8 mouse cellular contexts compared by ENCODE assay signal in the genomic region with DNA sequence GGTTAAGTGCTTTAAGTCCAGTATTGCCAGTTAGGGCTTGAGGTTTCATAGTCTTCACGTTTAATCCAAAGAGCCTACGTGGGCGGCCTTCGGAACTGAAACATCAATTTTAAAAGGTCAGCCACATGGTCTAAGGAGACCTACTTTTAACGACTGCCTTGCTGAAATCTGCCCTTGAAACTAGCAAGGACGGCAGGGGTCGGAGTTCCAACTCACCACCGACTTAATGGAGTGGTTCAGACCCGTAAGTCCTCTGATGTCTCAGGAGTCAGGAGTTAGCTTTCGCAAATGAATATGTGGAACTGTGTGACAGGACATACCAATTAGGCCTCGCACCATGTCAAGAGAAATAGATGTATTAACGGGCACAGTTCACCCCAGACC. TPM values are rescaled to one million over a fixed set of nuclear protein-coding genes. Genes with fewer than 3 reads are reported as not detected.
DNase-seq lines count a peak whose midpoint lies in the region; ATAC-seq and TF ChIP-seq lines count a peak whose summit lies in the region.

No protein-coding gene starts in this region.

- peaks cover 12% of the 10 kb centered on the region for H3K4me1 ChIP-seq in embryonic facial prominence, embryonic 12.5 days
- H3K4me1 ChIP-seq in intestine, postnatal 0 days (replicated peaks; ENCODE audit: control insufficient read depth, insufficient read depth, low read length), result 0 out of 2 replicates have a peak, but pooled peaks cover 4% of the 10 kb centered on the region
- H3K4me1 ChIP-seq in neural tube, embryonic 12.5 days, result peaks cover 15% of the 10 kb centered on the region

- no peak for TF ChIP-seq CTCF in layer of hippocampus, adult 2 months (conservative IDR thresholded peaks at IDR 0.05)
- TF ChIP-seq CTCF in intestine, postnatal 0 days (IDR thresholded peaks at IDR 0.05; ENCODE audit: low read depth), result no peak

- ATAC-seq in embryonic facial prominence, embryonic 12.5 days (ENCODE audit: insufficient number of reproducible peaks, insufficient read depth, low FRiP score, low TSS enrichment), result peak; percentile 50
- ATAC-seq in intestine, postnatal 0 days, result peak; percentile 9
- ATAC-seq in neural tube, embryonic 12.5 days (ENCODE audit: low FRiP score, low read depth), result no peak

- H3K9me3 ChIP-seq in embryonic facial prominence, embryonic 12.5 days, result no peaks in the 10 kb centered on the region
- no peaks in the 10 kb centered on the region for H3K9me3 ChIP-seq in intestine, postnatal 0 days (ENCODE audit: control insufficient read depth)
- H3K9me3 ChIP-seq in neural tube, embryonic 12.5 days, result no peaks in the 10 kb centered on the region

- no peaks in the 10 kb centered on the region for H3K27me3 ChIP-seq in embryonic facial prominence, embryonic 12.5 days
- no peaks in the 10 kb centered on the region for H3K27me3 ChIP-seq in intestine, postnatal 0 days (replicated peaks; ENCODE audit: control insufficient read depth, insufficient read depth, low read length)
- H3K27me3 ChIP-seq in neural tube, embryonic 12.5 days (replicated peaks), result no peaks in the 10 kb centered on the region

- peak overlapping the region; percentile 100 for H3K4me3 ChIP-seq in layer of hippocampus, adult 2 months
- peak overlapping the region; percentile 86 for H3K4me3 ChIP-seq in embryonic facial prominence, embryonic 12.5 days
- H3K4me3 ChIP-seq in intestine, postnatal 0 days (ENCODE audit: low read depth, low read length), result peak overlapping the region; percentile 84
- H3K4me3 ChIP-seq in neural tube, embryonic 12.5 days, result peak overlapping the region; percentile 80

- peaks cover 18% of the 10 kb centered on the region for H3K36me3 ChIP-seq in embryonic facial prominence, embryonic 12.5 days
- peaks cover 14% of the 10 kb centered on the region for H3K36me3 ChIP-seq in intestine, postnatal 0 days (ENCODE audit: control insufficient read depth, insufficient read depth)
- peaks cover 14% of the 10 kb centered on the region for H3K36me3 ChIP-seq in neural tube, embryonic 12.5 days

- WGBS in embryonic facial prominence, embryonic 12.5 days, result 7% methylated on average over 12 of the region's 12 CpGs
- WGBS in intestine, postnatal 0 days, result 2% methylated on average over 12 of the region's 12 CpGs
- 8% methylated on average over 12 of the region's 12 CpGs for WGBS in neural tube, embryonic 12.5 days

- peak overlapping the region; percentile 99 for H3K27ac ChIP-seq in layer of hippocampus, adult 2 months
- H3K27ac ChIP-seq in embryonic facial prominence, embryonic 12.5 days, result 0 out of 2 replicates have a peak overlapping the region, but pooled peaks have one; percentile 65
- peak overlapping the region; percentile 79 for H3K27ac ChIP-seq in intestine, postnatal 0 days (ENCODE audit: low read depth, low read length)
- H3K27ac ChIP-seq in neural tube, embryonic 12.5 days, result no peak overlapping the region

- peak overlapping the region; percentile 83 for H3K9ac ChIP-seq in embryonic facial prominence, embryonic 12.5 days
- H3K9ac ChIP-seq in intestine, postnatal 0 days (ENCODE audit: low read depth, low read length), result peak overlapping the region; percentile 82
- H3K9ac ChIP-seq in neural tube, embryonic 12.5 days, result peak overlapping the region; percentile 74

- no peak for DNase-seq in layer of hippocampus, adult 2 months (ENCODE audit: low spot score in 2 of 2)
- DNase-seq in layer of hippocampus, adult 8-10 months (ENCODE audit: low spot score in 2 of 2), result no peak
- DNase-seq in gastrocnemius, postnatal 10 days, result no peak
- no peak for DNase-seq in layer of hippocampus, postnatal 10 days (ENCODE audit: low spot score in 2 of 2)
- no peak for DNase-seq in right cerebral cortex, postnatal 36 days (ENCODE audit: low spot score in 2 of 2)

- H3K4me2 ChIP-seq in embryonic facial prominence, embryonic 12.5 days (replicated peaks), result peak overlapping the region; percentile 78
- H3K4me2 ChIP-seq in intestine, postnatal 0 days (replicated peaks; ENCODE audit: low read depth), result peak overlapping the region; percentile 86
- peak overlapping the region; percentile 81 for H3K4me2 ChIP-seq in neural tube, embryonic 12.5 days (replicated peaks)

RNA-seq across cellular contexts. Expression of gene Uqcr10, which starts 0.5 kb away (rescaled TPM):
- total RNA-seq in layer of hippocampus, adult 2 months (2021), result 100 to 1,000 TPM; 367 to 391 TPM
- 100 to 1,000 TPM; 342 to 372 (median 351) TPM for total RNA-seq in layer of hippocampus, adult 8-10 months (2022)
- 641 and 685 TPM in 2 replicates for polyA plus RNA-seq in embryonic facial prominence, embryonic 12.5 days (2016; fragmentation: Nextera tagmentation; extraction: Ambion mirVana)
- polyA plus RNA-seq in intestine, postnatal 0 days (2015; fragmentation: Nextera tagmentation; extraction: Ambion mirVana), result 1,715 and 1,847 TPM in 2 replicates
- 518 and 541 TPM in 2 replicates for polyA plus RNA-seq in neural tube, embryonic 12.5 days (2016; fragmentation: Nextera tagmentation; extraction: Ambion mirVana)
- total RNA-seq in gastrocnemius, postnatal 10 days (2021), result 100 to 1,000 TPM; 749 to 932 TPM
- total RNA-seq in layer of hippocampus, postnatal 10 days (2021), result 100 to 1,000 TPM; 436 to 483 TPM

RNA-seq across cellular contexts. Expression of gene Zmat5, which starts 0.8 kb away (rescaled TPM):
- 10 to 100 TPM; 33.1 to 34.0 TPM for total RNA-seq in layer of hippocampus, adult 2 months (2021)
- total RNA-seq in layer of hippocampus, adult 8-10 months (2022), result 10 to 100 TPM; 30.9 to 38.1 (median 34.9) TPM
- 60.7 and 65.3 TPM in 2 replicates for polyA plus RNA-seq in embryonic facial prominence, embryonic 12.5 days (2016; fragmentation: Nextera tagmentation; extraction: Ambion mirVana)
- 62.6 and 67.9 TPM in 2 replicates for polyA plus RNA-seq in intestine, postnatal 0 days (2015; fragmentation: Nextera tagmentation; extraction: Ambion mirVana)
- polyA plus RNA-seq in neural tube, embryonic 12.5 days (2016; fragmentation: Nextera tagmentation; extraction: Ambion mirVana), result 79.2 and 82.7 TPM in 2 replicates
- 10 to 100 TPM; 16.0 to 16.3 TPM for total RNA-seq in gastrocnemius, postnatal 10 days (2021)
- total RNA-seq in layer of hippocampus, postnatal 10 days (2021), result 10 to 100 TPM; 31.6 to 38.2 TPM

RNA-seq across cellular contexts. Expression of gene Cabp7, which starts 42.9 kb away (rescaled TPM):
- 100 to 1,000 TPM; 309 to 329 TPM for total RNA-seq in layer of hippocampus, adult 2 months (2021)
- total RNA-seq in layer of hippocampus, adult 8-10 months (2022), result 100 to 1,000 TPM; 253 to 297 (median 281) TPM
- polyA plus RNA-seq in embryonic facial prominence, embryonic 12.5 days (2016; fragmentation: Nextera tagmentation; extraction: Ambion mirVana), result 0.19 and 0.20 TPM in 2 replicates
- polyA plus RNA-seq in intestine, postnatal 0 days (2015; fragmentation: Nextera tagmentation; extraction: Ambion mirVana), result 0.10 and 0.13 TPM in 2 replicates
- polyA plus RNA-seq in neural tube, embryonic 12.5 days (2016; fragmentation: Nextera tagmentation; extraction: Ambion mirVana), result 5.1 TPM in 2 replicates
- 1 to 10 TPM in 1 of 2 experiments, under 1 TPM in 1; 0.56 to 1.1 TPM for total RNA-seq in gastrocnemius, postnatal 10 days (2021)
- 10 to 100 TPM; 59.4 to 62.2 TPM for total RNA-seq in layer of hippocampus, postnatal 10 days (2021)

Comparison
In these comparisons a context has a peak if more than half of its experiments do, and no peak if none do; other contexts are left out.
1. RNA of gene Cabp7, which starts 42.9 kb away (total RNA-seq): 309 to 329 TPM in layer of hippocampus, adult 2 months, 253 to 297 TPM in layer of hippocampus, adult 8-10 months and 59.4 to 62.2 TPM in layer of hippocampus, postnatal 10 days; 0.56 to 1.1 TPM in gastrocnemius, postnatal 10 days; every median in the first group is over 10 times any median in the second.
2. Peak in every context shown above with its lines, with median percentiles within 50 percentile points of each other: H3K4me3 ChIP-seq, H3K4me2 ChIP-seq and H3K9ac ChIP-seq.